Mouse (Mus musculus) E14TG2a.4 (cell line): ENCODE data around the gene Cxadr.

ENCODE experiments used
- CTCF ChIP-seq: conservative IDR thresholded peaks from 2 replicates; pipeline ENCODE4 v1.5.1; 2014; ENCODE audit warnings: low read length
- NANOG ChIP-seq: IDR thresholded peaks from 2 replicates; pipeline ENCODE4 v1.6.1; 2014; ENCODE audit warnings: borderline replicate concordance, low read length, mixed read lengths
- POU5F1 ChIP-seq: IDR thresholded peaks from 2 replicates; pipeline ENCODE4 v1.6.1; 2014; ENCODE audit warnings: low read length, borderline replicate concordance

GRCm38 (mm10) chr16:78280093-78280881 lies 21.0 kb upstream of the Cxadr start:
- TF ChIP-seq CTCF, result no peak
- no peak for TF ChIP-seq NANOG
- TF ChIP-seq POU5F1, result no peak
